Comparison of ENCODE assay signal across 8 mouse cellular contexts in the genomic region with DNA sequence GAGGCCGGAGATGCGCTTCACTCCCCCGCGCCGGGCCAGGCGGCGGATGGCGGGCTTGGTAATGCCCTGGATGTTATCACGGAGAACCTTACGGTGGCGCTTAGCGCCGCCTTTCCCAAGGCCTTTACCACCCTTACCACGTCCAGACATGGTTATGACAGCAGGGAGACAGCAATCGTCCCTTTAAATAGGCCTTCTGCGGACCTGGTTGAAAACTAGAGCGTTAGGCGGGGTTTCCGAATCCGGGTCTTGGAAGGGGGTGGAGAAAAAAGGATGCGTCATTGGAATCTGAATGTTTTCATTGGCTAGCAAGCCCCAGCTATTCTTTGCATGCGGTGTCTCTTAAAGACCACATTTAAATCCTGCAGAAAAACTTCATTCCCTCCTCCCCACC. TPM values are rescaled to one million over a fixed set of nuclear protein-coding genes. Genes with fewer than 3 reads are reported as not detected.
DNase-seq lines count a peak whose midpoint lies in the region; ATAC-seq lines count a peak whose summit lies in the region.

TSS of gene Hist1h4c (minus strand) at position 155 of the 394 bp plus-strand sequence.

- no peaks in the 10 kb centered on the region for H3K36me3 ChIP-seq in forebrain, embryonic 14.5 days (ENCODE audit: control insufficient read depth, insufficient read depth, low read length)
- no peaks in the 10 kb centered on the region for H3K36me3 ChIP-seq in neural tube, embryonic 15.5 days

- peak within 1 kb of the TSS; percentile 79 for H3K4me2 ChIP-seq in forebrain, embryonic 14.5 days (ENCODE audit: low read length)
- H3K4me2 ChIP-seq in neural tube, embryonic 15.5 days: peak within 1 kb of the TSS; percentile 60

- WGBS in forebrain, embryonic 14.5 days: under 1% methylated on average over 17 of the region's 22 CpGs
- 0% methylated on average over 19 of the region's 22 CpGs for WGBS in neural tube, embryonic 15.5 days

- 0 out of 2 replicates have a peak, but pooled peaks cover 6% of the 10 kb centered on the region for H3K4me1 ChIP-seq in forebrain, embryonic 14.5 days (ENCODE audit: control insufficient read depth, insufficient read depth, low read length)
- H3K4me1 ChIP-seq in neural tube, embryonic 15.5 days: peaks cover 14% of the 10 kb centered on the region; the same call in 1 of the 2 replicates

- no peaks in the 10 kb centered on the region for H3K9me3 ChIP-seq in forebrain, embryonic 14.5 days (replicated peaks; ENCODE audit: control insufficient read depth, low read length)
- no peaks in the 10 kb centered on the region for H3K9me3 ChIP-seq in neural tube, embryonic 15.5 days (replicated peaks)

- peak; percentile 97 for ATAC-seq in forebrain, embryonic 14.5 days
- peak; percentile 96 for ATAC-seq in neural tube, embryonic 15.5 days (ENCODE audit: low FRiP score)

- peak within 1 kb of the TSS; percentile 68 for H3K9ac ChIP-seq in forebrain, embryonic 14.5 days (ENCODE audit: low read length)
- peak within 1 kb of the TSS; percentile 47 for H3K9ac ChIP-seq in neural tube, embryonic 15.5 days (replicated peaks)

- no peaks in the 10 kb centered on the region for H3K27me3 ChIP-seq in forebrain, embryonic 14.5 days (replicated peaks; ENCODE audit: control insufficient read depth, insufficient read depth, low read length)
- H3K27me3 ChIP-seq in neural tube, embryonic 15.5 days (replicated peaks): no peaks in the 10 kb centered on the region

- H3K4me3 ChIP-seq in forebrain, embryonic 14.5 days (ENCODE audit: low read depth, low read length): peak within 1 kb of the TSS; percentile 45
- H3K4me3 ChIP-seq in neural tube, embryonic 15.5 days (replicated peaks): peak within 1 kb of the TSS; percentile 40

- peak within 1 kb of the TSS; percentile 90 for H3K27ac ChIP-seq in forebrain, embryonic 14.5 days (ENCODE audit: low read depth, low read length)
- H3K27ac ChIP-seq in neural tube, embryonic 15.5 days (replicated peaks): peak within 1 kb of the TSS; percentile 79

- intact Hi-C loops in heart, postnatal 14 days (cut with DNase I): loop anchor here (5.0 kb wide), 3 partner anchors 76 to 156 kb away; partner anchors contain the start of genes Hist1h1e, Hist1h2be, Hist1h2bh and Hist1h3f

- peak; percentile 98 for DNase-seq in ES-CJ7 (ENCODE audit: low read depth, low spot score)
- peak; percentile 98 for DNase-seq in cerebellum, adult 11 months
- DNase-seq in forebrain, embryonic 14.5 days (ENCODE audit: low spot score): peak; percentile 99
- DNase-seq in heart, postnatal 14 days: peak; percentile 96 to 100
- peak; percentile 99 for DNase-seq in layer of hippocampus, adult 11-12 months (ENCODE audit: low spot score)
- DNase-seq in lung, adult 18-20 months: peak; percentile 99
- peak; percentile 99 for DNase-seq in testis, postnatal 14 days (ENCODE audit: low spot score)

RNA-seq across cellular contexts. Expression of gene Hist1h4c, which starts in this region (rescaled TPM):
- polyA plus RNA-seq in forebrain, embryonic 14.5 days (2014; fragmentation: Nextera tagmentation; extraction: Ambion mirVana): 2.9 and 6.5 TPM in 2 replicates
- total RNA-seq in heart, postnatal 14 days (2021): 10 to 100 TPM; 62.9 to 77.3 TPM
- polyA plus RNA-seq in neural tube, embryonic 15.5 days (2015; fragmentation: Nextera tagmentation; extraction: Ambion mirVana): 2.7 and 2.8 TPM in 2 replicates

Comparison
In these comparisons a context has a peak if more than half of its experiments do, and no peak if none do; other contexts are left out.
1. Peak in every context shown above with its lines: DNase-seq, ATAC-seq, H3K4me3 ChIP-seq and H3K27ac ChIP-seq.